Mouse (Mus musculus) midbrain, embryonic 12.5 days (tissue): Measurements from ENCODE around the gene Tmem214. TPM values are rescaled to one million over a fixed set of nuclear protein-coding genes. Genes with fewer than 3 reads are reported as not detected.

Experiments used
- ATAC-seq: fragments of 200-750 bp; cut with Nextera tagmentation; 2 replicates; pipeline ENCODE4 v1.8.0; 2017; ENCODE audit warnings: low read depth, moderate TSS enrichment, moderate library complexity; ENCODE audit not compliant: low FRiP score
- H3K27ac ChIP-seq: fragments of 300-500 bp; sonication (generic); replicated peaks from 2 replicates; pipeline ENCODE4 v1.5.1; 2016; ENCODE audit warnings: mild to moderate bottlenecking
- H3K27me3 ChIP-seq: fragments of 300-500 bp; sonication (generic); 2 replicates; pipeline ENCODE4 v1.6.1; 2016; ENCODE audit warnings: mild to moderate bottlenecking
- H3K36me3 ChIP-seq: fragments of 300-500 bp; sonication (generic); 2 replicates; pipeline ENCODE4 v1.6.1; 2016
- H3K4me1 ChIP-seq: fragments of 300-500 bp; sonication (generic); 2 replicates; pipeline ENCODE4 v1.6.1; 2016
- H3K4me2 ChIP-seq: fragments of 300-500 bp; sonication (generic); replicated peaks from 2 replicates; pipeline ENCODE4 v1.6.1; 2016; ENCODE audit warnings: mild to moderate bottlenecking, moderate library complexity
- H3K4me3 ChIP-seq: fragments of 300-500 bp; sonication (generic); 2 replicates; pipeline ENCODE4 v1.5.1; 2016; ENCODE audit warnings: mild to moderate bottlenecking
- H3K9ac ChIP-seq: fragments of 300-500 bp; sonication (generic); replicated peaks from 2 replicates; pipeline ENCODE4 v1.6.1; 2016; ENCODE audit warnings: mild to moderate bottlenecking, moderate library complexity
- H3K9me3 ChIP-seq: fragments of 300-500 bp; sonication (generic); 2 replicates; pipeline ENCODE4 v1.6.1; 2016; ENCODE audit warnings: mild to moderate bottlenecking
- WGBS: fragments of 180-500 bp; shearing (Covaris S2); methylation state at CpG from one replicate; pipeline ENCODE4 v1.1.7; 2016; 5-methylcytosine and 5-hydroxymethylcytosine counted together
- polyA plus RNA-seq: library from polyadenylated mRNA; unstranded; fragments of >200 nt; fragmentation: Nextera tagmentation; extraction: Ambion mirVana; gene quantifications from 2 replicates; pipeline ENCODE4 v1.2.1, GENCODE M21; 2016

Tmem214 gene
- 58.4 and 65.5 TPM in 2 replicates for polyA plus RNA-seq

DNA sequence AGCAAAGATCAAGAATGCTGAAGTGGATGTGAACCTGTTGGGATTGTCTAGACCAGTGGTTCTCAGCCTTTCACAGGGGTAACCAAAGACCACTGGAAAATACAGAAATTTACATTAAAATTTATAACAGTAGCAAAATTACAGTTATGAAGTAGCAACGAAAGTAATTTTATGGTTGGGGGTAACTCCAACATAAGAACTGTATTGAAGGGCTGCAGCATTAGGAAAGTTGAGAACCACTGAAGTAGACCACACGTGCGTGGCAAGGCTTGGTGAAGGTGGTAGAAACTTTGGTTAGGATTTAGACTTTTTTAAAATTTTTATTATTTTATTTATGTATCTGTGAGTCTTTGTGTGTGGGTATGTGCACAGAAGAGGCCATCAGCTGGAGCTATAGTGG, at the start of gene Tmem214:
Gene Tmem214 (plus strand): TSS at position 301 of the 400 bp plus-strand sequence.
- H3K9ac ChIP-seq = peak within 1 kb of the TSS; percentile 88; the same call in 1 of the 2 replicates
- no peak for ATAC-seq
- H3K4me3 ChIP-seq = no peak within 1 kb of the TSS
- H3K27me3 ChIP-seq = no peaks in the 10 kb centered on the region
- 0 out of 2 replicates have a peak within 1 kb of the TSS, but pooled peaks have one; percentile 58 for H3K27ac ChIP-seq
- no peaks in the 10 kb centered on the region for H3K9me3 ChIP-seq
- H3K36me3 ChIP-seq = peaks cover 65% of the 10 kb centered on the region
- peak within 1 kb of the TSS; percentile 88; the same call in 1 of the 2 replicates for H3K4me2 ChIP-seq
- peaks cover 13% of the 10 kb centered on the region for H3K4me1 ChIP-seq
- 98% methylated on average over 3 of the region's 3 CpGs for WGBS

DNA sequence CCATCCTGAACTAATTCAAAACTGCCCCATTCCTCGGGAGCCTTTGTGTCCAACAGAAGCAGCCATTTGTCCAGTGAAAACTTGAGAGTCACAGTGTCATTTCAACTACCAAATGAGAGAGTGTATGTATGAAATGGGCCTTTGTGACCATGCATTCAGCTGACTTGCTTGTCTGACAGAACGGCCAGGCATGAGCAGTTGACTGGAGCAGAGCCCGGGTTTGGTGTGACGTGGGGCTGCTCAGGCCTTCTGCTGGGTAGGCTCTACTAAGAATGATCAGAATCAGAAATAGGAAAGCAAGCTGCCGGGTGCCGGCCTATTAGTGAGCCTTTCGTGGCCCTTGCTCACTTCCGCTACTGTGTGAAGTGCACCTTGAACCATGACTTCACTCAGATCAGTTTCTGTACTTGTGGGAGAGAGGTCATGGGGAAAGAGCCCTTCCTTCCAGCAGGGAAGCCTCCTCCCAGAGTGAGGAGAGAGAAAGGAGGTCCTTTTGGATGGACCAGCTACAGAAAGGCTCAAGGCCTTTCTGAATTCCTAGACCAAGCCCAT, 49.0 kb upstream of the Tmem214 start:
- Histone ChIP-seq H3K4me1 (peaks cover 35% of the 10 kb centered on the region), H3K4me3 (no peak overlapping the region), H3K4me2 (no peak overlapping the region), H3K27me3 (no peaks in the 10 kb centered on the region), H3K36me3 (0 out of 2 replicates have a peak, but pooled peaks cover 3% of the 10 kb centered on the region), H3K9ac (no peak overlapping the region), H3K9me3 (no peaks in the 10 kb centered on the region), H3K27ac (no peak overlapping the region)
- WGBS = 90% methylated on average over 8 of the region's 8 CpGs
- no peak for ATAC-seq

DNA sequence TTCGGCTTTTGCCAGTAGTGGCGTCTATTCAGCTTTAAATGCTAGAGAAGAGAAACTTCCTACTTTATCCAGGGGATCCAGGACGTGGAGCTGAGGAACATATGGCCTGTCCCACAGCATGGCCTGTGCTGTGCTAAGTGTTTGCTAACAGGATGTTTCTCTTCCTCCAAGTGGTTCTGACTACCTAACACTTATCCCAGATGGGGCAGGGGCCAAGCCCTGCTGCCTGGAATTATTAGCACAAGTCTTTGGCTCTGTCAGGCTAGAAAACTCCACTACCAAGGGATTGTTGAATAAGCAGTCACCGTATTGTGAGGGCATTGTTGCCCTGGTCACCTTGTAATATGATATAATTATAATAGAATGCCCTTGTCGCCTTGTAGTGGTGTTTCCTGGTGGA, 45.1 kb upstream of the Tmem214 start:
- 90% methylated on average over 5 of the region's 5 CpGs for WGBS
- H3K9ac ChIP-seq = no peak overlapping the region

DNA sequence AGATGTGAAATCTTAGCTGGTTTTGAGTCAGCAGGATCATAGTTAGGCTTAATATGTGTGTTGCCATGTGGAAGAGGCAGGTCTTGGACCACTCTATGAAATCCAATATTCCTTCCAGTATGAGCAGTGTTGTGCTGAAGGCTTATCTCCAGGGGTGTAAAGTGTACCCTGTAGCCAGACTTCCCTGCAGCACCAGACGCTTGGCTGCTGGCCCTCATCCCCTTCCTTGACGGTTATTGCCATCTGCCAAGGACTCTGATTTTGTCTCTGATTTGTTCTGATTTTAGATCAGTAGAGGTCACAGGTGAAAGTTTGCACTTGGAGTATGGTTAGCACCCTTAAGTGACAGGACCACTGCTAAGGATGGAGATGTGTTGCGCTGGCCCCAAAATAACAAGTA, 44.7 kb upstream of the Tmem214 start:
- H3K27ac ChIP-seq = no peak overlapping the region
- H3K36me3 ChIP-seq = no peaks in the 10 kb centered on the region
- no peak overlapping the region for H3K4me3 ChIP-seq
- ATAC-seq = no peak
- H3K4me2 ChIP-seq = no peak overlapping the region
- peaks cover 28% of the 10 kb centered on the region for H3K4me1 ChIP-seq
- WGBS = 94% methylated on average over 3 of the region's 3 CpGs
- no peaks in the 10 kb centered on the region for H3K9me3 ChIP-seq
- no peak overlapping the region for H3K9ac ChIP-seq
- H3K27me3 ChIP-seq = no peaks in the 10 kb centered on the region

More for the DNA sequence above, 45.1 kb upstream of the Tmem214 start:
- Histone ChIP-seq H3K4me1 (peaks cover 28% of the 10 kb centered on the region), H3K4me3 (no peak overlapping the region), H3K27ac (no peak overlapping the region), H3K36me3 (0 out of 2 replicates have a peak, but pooled peaks cover 3% of the 10 kb centered on the region), H3K27me3 (no peaks in the 10 kb centered on the region), H3K4me2 (no peak overlapping the region), H3K9me3 (no peaks in the 10 kb centered on the region)
- ATAC-seq = no peak

DNA sequence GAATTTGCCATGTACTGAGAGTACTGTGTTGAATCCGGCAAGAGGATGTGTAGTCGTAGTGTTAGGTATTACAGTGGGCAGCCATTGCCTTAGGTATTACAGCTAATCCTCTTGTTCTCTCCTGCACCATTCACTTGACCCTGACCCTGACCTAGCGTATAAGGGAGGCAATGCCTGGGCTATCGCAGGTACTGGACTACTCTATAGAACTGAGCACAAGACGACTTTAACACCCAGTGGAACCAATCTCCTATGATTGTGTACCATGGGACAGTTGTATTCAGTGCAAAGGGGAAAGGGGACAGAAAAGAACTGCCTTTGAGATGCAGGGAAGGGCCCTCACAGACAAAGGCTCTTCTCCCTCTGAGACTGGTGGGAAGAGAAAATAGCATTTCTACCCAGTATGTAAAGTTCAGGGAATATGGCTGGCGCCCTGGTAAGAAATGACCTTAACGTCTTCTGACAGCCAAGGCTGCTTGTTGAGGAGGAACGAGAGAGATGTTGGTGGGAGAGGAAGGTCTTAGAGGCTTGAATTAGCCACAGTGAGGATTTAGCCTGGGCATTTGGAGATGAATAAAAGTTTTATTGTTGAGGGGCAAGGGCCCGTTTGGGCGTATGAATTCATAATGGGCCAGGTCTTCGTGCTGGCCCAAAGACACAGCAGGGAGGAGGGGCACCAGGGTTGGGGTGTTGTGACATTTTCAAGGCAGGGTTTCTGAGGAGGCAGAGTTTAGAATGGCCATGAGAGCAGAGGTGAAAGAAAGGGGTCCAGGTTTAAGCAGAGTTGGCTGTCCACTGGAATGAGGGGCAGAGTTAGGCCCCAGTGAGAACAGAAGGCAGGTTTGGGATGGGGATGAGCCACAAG, 43.5 kb upstream of the Tmem214 start:
- peak; percentile 70 for ATAC-seq
- H3K9ac ChIP-seq = no peak overlapping the region
- no peaks in the 10 kb centered on the region for H3K9me3 ChIP-seq
- H3K4me1 ChIP-seq = peaks cover 23% of the 10 kb centered on the region
- peak overlapping the region; percentile 70 for H3K27ac ChIP-seq
- 0 out of 2 replicates have a peak overlapping the region, but pooled peaks have one; percentile 4 for H3K4me2 ChIP-seq
- H3K27me3 ChIP-seq = no peaks in the 10 kb centered on the region
- H3K36me3 ChIP-seq = no peaks in the 10 kb centered on the region
- 33% methylated on average over 11 of the region's 11 CpGs for WGBS
- no peak overlapping the region for H3K4me3 ChIP-seq

DNA sequence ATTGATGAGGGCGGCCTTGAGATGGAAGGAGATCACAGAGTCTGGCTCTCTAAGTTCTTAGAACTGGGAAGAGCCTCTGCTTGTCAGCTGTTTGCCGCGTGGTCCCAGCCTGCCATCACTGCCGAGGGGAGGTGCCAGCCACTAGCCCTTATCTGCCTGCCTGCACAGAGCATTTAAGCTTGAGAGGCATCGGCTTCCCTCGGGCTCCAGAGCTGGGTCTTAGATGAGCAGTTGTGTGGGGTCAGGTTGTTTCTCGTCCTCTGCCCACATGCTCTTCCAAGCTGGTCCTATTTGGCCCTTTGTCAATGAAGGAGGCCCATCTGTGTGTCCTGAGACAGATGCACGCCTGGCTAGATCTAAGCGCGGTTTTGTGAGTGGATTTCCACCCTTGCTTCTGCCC, 42.6 kb upstream of the Tmem214 start:
- H3K27ac ChIP-seq = peak overlapping the region; percentile 70
- H3K4me3 ChIP-seq = no peak overlapping the region
- no peaks in the 10 kb centered on the region for H3K9me3 ChIP-seq
- no peak overlapping the region for H3K9ac ChIP-seq
- ATAC-seq = peak; percentile 51; the same call in 1 of the 2 replicates
- peaks cover 23% of the 10 kb centered on the region for H3K4me1 ChIP-seq
- no peaks in the 10 kb centered on the region for H3K27me3 ChIP-seq
- WGBS = 46% methylated on average over 10 of the region's 10 CpGs
- no peak overlapping the region for H3K4me2 ChIP-seq
- no peaks in the 10 kb centered on the region for H3K36me3 ChIP-seq

DNA sequence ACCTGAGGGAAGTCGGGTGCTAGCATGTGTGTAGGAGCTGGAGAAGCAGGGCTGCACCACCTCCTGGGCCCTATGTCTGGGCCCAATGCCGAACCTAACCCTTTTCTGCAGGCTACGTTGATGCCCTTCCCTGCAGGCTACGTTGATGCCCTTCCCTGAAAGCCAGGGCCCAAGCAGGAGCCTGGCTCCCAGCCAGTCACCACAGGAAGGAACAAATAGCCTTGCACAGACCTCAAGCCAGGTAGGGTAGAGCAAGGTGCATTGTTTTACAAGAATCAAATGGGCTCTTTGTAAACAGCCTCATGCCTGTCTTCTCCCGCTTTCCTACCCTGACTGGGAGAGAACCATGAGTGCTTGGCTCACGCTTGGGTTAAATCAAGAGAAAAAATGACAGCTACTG, 42.0 kb upstream of the Tmem214 start:
- 68% methylated on average over 6 of the region's 6 CpGs for WGBS
- no peak overlapping the region for H3K4me3 ChIP-seq
- no peak overlapping the region for H3K9ac ChIP-seq
- H3K27me3 ChIP-seq = no peaks in the 10 kb centered on the region
- peaks cover 23% of the 10 kb centered on the region for H3K4me1 ChIP-seq
- H3K9me3 ChIP-seq = no peaks in the 10 kb centered on the region
- no peak for ATAC-seq
- H3K27ac ChIP-seq = 0 out of 2 replicates have a peak overlapping the region, but pooled peaks have one; percentile 70
- H3K36me3 ChIP-seq = no peaks in the 10 kb centered on the region
- no peak overlapping the region for H3K4me2 ChIP-seq

DNA sequence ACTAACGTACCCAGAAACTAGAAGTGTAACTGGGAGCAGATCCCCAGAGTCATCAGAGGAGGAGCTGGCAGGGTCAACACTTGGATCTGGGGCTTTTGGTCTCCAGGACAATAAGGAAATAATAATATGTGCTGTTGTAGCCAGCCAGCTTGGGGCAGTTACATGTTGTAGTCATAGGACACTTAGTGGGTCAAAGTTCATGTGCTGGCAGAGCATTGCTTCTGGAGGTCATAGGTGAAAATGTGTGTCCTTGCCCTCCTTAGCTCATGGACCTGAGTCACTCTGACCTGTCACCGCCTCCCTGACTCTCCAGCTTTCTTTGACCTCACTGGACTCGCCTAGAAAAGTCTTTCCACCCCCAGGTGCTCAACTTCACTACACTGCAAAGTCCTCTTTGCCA, 34.4 kb upstream of the Tmem214 start:
- Histone ChIP-seq H3K36me3 (peaks cover 15% of the 10 kb centered on the region), H3K27ac (no peak overlapping the region), H3K4me2 (no peak overlapping the region), H3K27me3 (no peaks in the 10 kb centered on the region), H3K4me3 (no peak overlapping the region), H3K4me1 (no peaks in the 10 kb centered on the region), H3K9me3 (0 out of 2 replicates have a peak, but pooled peaks cover 3% of the 10 kb centered on the region), H3K9ac (no peak overlapping the region)
- ATAC-seq = no peak
- WGBS = 89% methylated on average over 3 of the region's 3 CpGs

DNA sequence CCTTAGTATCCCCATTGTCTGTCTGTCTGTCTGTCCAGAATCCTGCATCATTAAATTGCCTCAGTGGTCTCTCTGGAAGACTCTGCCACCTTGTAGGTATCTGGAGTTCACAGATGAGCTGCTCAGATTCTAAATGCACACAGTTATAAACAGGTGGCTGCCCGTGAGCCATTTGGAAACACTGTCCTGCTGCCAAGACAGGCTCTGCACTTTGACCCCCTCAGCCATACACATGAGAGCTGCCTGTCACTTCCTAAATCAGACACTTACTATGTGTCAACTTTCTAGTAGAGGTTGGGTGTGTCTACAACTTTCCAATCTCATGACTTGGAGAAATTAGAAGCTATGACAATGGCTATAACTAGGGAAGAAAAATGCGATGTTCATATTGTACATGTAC, 28.1 kb upstream of the Tmem214 start:
- WGBS = 97% methylated on average over 2 of the region's 2 CpGs
- Histone ChIP-seq H3K4me2 (no peak overlapping the region), H3K27ac (no peak overlapping the region), H3K27me3 (no peaks in the 10 kb centered on the region), H3K4me3 (no peak overlapping the region), H3K9ac (no peak overlapping the region), H3K4me1 (no peaks in the 10 kb centered on the region), H3K9me3 (0 out of 2 replicates have a peak, but pooled peaks cover 3% of the 10 kb centered on the region), H3K36me3 (peaks cover 18% of the 10 kb centered on the region)
- ATAC-seq = no peak

DNA sequence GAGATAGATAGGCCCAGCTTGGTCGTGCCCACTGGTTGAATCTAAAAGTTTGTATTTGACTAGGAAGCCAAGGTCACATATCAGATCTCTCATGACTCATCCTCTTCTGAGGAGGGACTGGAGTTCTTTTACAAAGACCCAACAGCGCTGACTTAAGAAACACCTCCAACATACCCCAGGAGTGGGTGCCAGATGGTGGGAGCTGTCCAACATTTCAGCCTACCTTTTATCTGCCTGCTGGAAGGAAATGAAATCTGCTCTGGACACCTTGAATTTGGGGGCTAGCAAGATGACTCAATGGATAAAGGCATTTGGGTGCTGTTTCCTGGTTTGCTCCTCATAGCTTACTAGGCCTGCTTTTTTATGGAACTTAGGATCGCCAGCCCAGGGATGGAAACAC, 25.9 kb upstream of the Tmem214 start:
- H3K36me3 ChIP-seq = peaks cover 9% of the 10 kb centered on the region
- no peak overlapping the region for H3K9ac ChIP-seq
- H3K27me3 ChIP-seq = no peaks in the 10 kb centered on the region
- H3K4me1 ChIP-seq = no peaks in the 10 kb centered on the region
- ATAC-seq = no peak
- no peak overlapping the region for H3K4me2 ChIP-seq
- H3K9me3 ChIP-seq = no peaks in the 10 kb centered on the region
- H3K27ac ChIP-seq = no peak overlapping the region
- no peak overlapping the region for H3K4me3 ChIP-seq
- WGBS = 67% methylated on average over 3 of the region's 3 CpGs

DNA sequence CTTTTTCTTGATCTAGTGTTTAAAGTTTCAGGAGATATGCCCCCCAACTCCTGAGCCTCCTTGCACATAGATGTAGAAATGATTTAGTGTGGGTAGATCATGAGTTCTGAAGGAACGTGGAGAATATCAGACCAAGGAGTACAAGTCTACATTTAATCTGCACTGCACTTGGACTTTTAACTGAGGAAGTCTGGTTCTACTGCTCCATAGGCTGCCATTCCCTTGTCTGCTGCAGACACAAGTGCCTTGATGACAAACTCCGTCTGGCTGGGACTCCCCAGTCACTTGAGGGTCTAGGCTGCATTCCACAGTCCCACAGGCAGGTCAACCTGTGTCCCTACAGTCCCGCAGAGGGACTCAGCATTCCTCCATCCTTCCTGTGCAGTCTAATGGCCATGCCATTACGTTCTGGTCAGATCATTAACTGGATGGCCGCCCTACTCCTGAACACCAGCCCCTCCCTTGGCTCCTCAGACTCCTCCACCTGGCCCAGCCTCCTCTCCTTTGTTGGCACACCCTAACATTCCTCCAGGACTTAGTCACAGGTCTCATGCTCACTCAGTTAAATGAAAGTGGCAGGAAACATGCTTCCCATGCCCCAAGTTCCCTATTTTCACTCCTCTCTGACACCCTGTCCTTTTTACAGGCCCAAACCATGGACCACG, 17.8 kb upstream of the Tmem214 start:
- Histone ChIP-seq H3K36me3 (no peaks in the 10 kb centered on the region), H3K27me3 (no peaks in the 10 kb centered on the region), H3K9me3 (no peaks in the 10 kb centered on the region), H3K4me1 (0 out of 2 replicates have a peak, but pooled peaks cover 8% of the 10 kb centered on the region), H3K4me2 (no peak overlapping the region), H3K27ac (no peak overlapping the region), H3K9ac (no peak overlapping the region), H3K4me3 (no peak overlapping the region)
- 73% methylated on average over 6 of the region's 6 CpGs for WGBS
- ATAC-seq = no peak

DNA sequence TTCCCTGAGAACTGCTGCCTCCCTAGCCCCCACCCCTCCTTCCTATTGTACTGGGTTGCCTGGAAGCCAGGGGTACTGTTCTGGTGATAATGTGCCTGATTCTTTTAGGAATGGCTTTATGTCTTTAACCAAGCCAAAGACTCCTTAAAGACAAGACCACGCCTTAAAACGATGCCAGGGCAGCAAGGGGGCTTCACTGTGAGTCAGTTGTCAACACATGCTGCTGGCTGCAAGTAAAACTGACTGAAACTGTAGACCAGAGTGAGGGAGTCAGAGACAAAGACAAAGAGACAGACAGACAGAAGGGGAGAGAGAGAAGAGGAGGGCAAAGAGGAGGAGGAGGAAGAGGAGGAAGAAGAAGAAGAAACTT, 17.3 kb upstream of the Tmem214 start:
- Histone ChIP-seq H3K36me3 (no peaks in the 10 kb centered on the region), H3K4me1 (0 out of 2 replicates have a peak, but pooled peaks cover 8% of the 10 kb centered on the region), H3K9me3 (no peaks in the 10 kb centered on the region), H3K27ac (no peak overlapping the region), H3K9ac (no peak overlapping the region), H3K4me3 (no peak overlapping the region), H3K27me3 (no peaks in the 10 kb centered on the region), H3K4me2 (no peak overlapping the region)
- no peak for ATAC-seq
- 70% methylated on average over 2 of the region's 2 CpGs for WGBS
